Mouse (Mus musculus): Measurements from ENCODE around the gene Olfr465-ps1. TPM values are rescaled to one million over a fixed set of nuclear protein-coding genes. Genes with fewer than 3 reads are reported as not detected.

Olfr465-ps1 gene
- polyA plus RNA-seq (2015; fragmentation: Nextera tagmentation; extraction: Ambion mirVana), result not detected in 2 replicates

DNA sequence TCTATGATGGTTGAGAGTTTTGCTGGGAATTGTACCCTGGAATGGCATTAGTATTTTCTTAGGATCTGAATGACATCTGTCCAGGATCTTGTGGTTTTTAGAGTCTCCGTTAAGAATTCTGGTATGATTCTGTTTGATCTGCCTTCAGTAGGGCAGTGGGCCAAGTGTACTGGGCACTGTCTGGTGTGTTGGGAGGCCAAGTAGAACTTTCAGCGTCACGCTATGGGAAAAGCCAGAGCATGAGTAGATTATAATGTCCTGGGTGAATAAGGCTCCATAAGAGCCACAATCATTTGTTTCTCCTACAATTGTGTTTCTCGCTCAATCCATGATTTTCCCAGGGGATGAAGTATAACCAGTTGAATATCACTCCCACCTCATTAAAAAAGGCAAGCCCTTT is at the start of gene Olfr465-ps1:
Gene Olfr465-ps1 (plus strand): TSS at position 301 of the 400 bp plus-strand sequence.
- 0 out of 2 replicates have a peak, but pooled peaks cover 4% of the 10 kb centered on the region for H3K9me3 ChIP-seq

GRCm38 (mm10) chr13:65095923-65096322 is 42.0 kb upstream of the Olfr465-ps1 start:
- ATAC-seq (ENCODE audit: low FRiP score, low read depth), result no peak
- no peak overlapping the region for H3K27ac ChIP-seq
- H3K4me2 ChIP-seq (replicated peaks), result no peak overlapping the region
- no peaks in the 10 kb centered on the region; the same call in 1 of the 2 replicates for H3K9me3 ChIP-seq
- no peaks in the 10 kb centered on the region for H3K27me3 ChIP-seq
- WGBS, result 95% methylated on average over 4 of the region's 4 CpGs
- H3K9ac ChIP-seq, result no peak overlapping the region
- H3K36me3 ChIP-seq, result peaks cover 37% of the 10 kb centered on the region
- H3K4me3 ChIP-seq, result no peak overlapping the region
- H3K4me1 ChIP-seq, result no peaks in the 10 kb centered on the region

More for the DNA sequence above, at the start of gene Olfr465-ps1:
- WGBS, result 84% methylated on average over 4 of the region's 4 CpGs
- H3K4me1 ChIP-seq, result no peaks in the 10 kb centered on the region
- no peak within 1 kb of the TSS for H3K4me2 ChIP-seq (replicated peaks)
- ATAC-seq (ENCODE audit: low FRiP score, low read depth), result no peak
- H3K4me3 ChIP-seq, result no peak within 1 kb of the TSS
- no peak within 1 kb of the TSS for H3K27ac ChIP-seq
- H3K9ac ChIP-seq, result no peak within 1 kb of the TSS
- no peaks in the 10 kb centered on the region for H3K36me3 ChIP-seq
- no peaks in the 10 kb centered on the region for H3K27me3 ChIP-seq

- Histone ChIP-seq H3K4me3 (no peak overlapping the region), H3K36me3 (peaks cover 33% of the 10 kb centered on the region), H3K27ac (no peak overlapping the region), H3K4me2 (replicated peaks) (no peak overlapping the region), H3K4me1 (no peaks in the 10 kb centered on the region), H3K9ac (no peak overlapping the region), H3K27me3 (no peaks in the 10 kb centered on the region), H3K9me3 (peaks cover 7% of the 10 kb centered on the region; the same call in 1 of the 2 replicates)
- no peak for ATAC-seq (ENCODE audit: low FRiP score, low read depth)
These were observed 40.9 kb upstream of the Olfr465-ps1 start for GRCm38 (mm10) chr13:65097018-65097417.

DNA sequence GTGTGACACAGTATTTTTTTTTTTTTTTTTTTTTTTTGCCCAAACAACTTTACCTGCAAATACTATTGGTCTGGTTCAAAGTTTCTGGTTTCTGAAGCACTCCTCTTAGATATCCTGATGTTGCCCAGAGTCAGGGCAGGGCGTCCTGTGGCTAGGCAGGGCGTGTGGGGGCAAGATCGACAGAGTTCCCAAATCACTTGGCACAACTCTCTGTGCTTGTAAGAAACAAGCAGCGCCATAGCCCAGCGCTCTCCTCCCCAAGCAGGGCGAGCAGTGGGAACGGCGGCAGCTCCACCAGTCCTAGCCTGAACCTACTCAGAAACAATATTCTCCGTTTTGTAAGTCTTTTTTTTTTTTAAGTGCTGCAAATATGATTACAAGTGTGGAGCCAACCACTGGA is 37.2 kb upstream of the Olfr465-ps1 start:
- no peak for ATAC-seq (ENCODE audit: low FRiP score, low read depth)
- Histone ChIP-seq H3K9ac (no peak overlapping the region), H3K27me3 (no peaks in the 10 kb centered on the region), H3K27ac (no peak overlapping the region), H3K36me3 (peaks cover 30% of the 10 kb centered on the region), H3K9me3 (peaks cover 18% of the 10 kb centered on the region), H3K4me1 (no peaks in the 10 kb centered on the region), H3K4me3 (no peak overlapping the region), H3K4me2 (replicated peaks) (no peak overlapping the region)
- WGBS, result 89% methylated on average over 9 of the region's 9 CpGs

DNA sequence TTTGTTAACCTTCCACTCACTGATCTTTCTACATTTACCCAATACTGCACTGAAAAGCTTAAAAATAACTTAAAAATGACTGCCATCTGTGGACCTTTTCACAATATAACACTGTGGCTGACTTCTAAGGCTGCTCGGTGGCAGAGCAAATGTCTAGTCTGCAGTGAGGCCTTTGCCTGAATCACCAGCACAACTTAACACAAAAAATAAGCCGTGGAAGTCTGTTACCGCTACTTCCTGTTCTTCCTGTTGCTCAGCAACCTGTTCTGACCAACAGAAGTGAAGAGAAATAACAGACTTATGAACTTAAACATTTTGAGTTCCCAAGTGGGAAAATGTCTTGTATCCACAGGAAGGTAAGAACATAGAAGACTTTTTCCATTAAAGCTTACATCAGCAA is 36.7 kb upstream of the Olfr465-ps1 start:
- Histone ChIP-seq H3K4me3 (no peak overlapping the region), H3K9me3 (peaks cover 22% of the 10 kb centered on the region), H3K36me3 (peaks cover 28% of the 10 kb centered on the region), H3K4me2 (replicated peaks) (no peak overlapping the region), H3K27me3 (no peaks in the 10 kb centered on the region), H3K4me1 (no peaks in the 10 kb centered on the region), H3K27ac (no peak overlapping the region), H3K9ac (no peak overlapping the region)
- no peak for ATAC-seq (ENCODE audit: low FRiP score, low read depth)
- WGBS, result 90% methylated on average over 3 of the region's 3 CpGs

DNA sequence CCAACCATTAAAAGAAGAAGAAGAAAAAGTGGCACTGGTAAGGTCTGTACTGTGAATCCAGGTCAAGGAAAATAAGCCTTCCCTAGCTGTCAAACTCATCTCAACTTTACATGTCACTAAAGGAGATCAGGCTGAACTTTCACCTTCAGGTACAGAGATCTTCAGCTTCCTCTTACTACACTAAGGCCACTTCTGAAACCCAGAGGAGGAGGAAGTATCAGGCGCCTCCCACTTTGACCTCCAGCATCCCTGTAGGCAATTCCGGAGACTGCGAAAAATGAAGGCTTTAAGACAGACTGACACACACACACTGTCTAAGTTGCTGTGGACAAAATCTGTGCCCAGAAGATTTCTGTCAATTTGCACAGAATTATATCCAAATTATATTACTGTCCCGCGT is 25.9 kb upstream of the Olfr465-ps1 start:
- Histone ChIP-seq H3K4me3 (peak overlapping the region; percentile 81), H3K9ac (peak overlapping the region; percentile 92), H3K9me3 (peaks cover 6% of the 10 kb centered on the region; the same call in 1 of the 2 replicates), H3K27ac (peak overlapping the region; percentile 93), H3K4me1 (peaks cover 13% of the 10 kb centered on the region; the same call in 1 of the 2 replicates), H3K36me3 (0 out of 2 replicates have a peak, but pooled peaks cover 4% of the 10 kb centered on the region), H3K27me3 (no peaks in the 10 kb centered on the region), H3K4me2 (replicated peaks) (peak overlapping the region; percentile 86)
- ATAC-seq (ENCODE audit: low FRiP score, low read depth), result no peak
- WGBS, result under 1% methylated on average over 5 of the region's 5 CpGs

DNA sequence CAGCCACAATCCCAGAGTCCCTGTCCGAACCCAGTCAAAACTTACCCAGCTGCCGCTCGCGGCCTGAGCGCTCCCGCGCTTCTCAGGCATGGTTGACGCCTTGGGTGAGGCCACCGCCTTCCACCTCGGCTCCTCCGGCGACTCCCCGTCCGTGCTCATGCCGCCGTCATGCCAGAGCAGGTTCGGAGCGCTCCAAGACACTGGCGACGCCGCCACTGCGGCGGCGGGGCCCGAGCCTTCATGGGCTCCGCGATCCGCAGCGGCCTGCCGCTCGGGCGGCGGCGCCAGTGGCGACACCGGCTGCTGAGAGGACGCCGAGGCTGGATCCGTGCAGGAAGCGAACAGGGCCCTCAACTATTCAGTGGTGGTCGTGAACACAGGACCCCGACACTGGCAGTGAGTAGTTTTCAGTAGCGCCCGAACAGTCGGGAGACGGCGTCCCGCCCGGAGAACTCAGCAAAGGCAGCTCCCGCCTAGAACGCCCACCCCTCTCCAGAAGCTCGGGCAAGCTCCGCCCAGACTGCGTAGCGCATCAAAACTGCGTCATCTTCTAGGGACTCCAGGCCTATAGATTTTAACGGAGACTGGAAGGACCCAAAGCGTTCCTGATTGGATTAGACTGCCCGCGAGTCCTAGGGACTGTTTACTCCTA is 25.3 kb upstream of the Olfr465-ps1 start, which contains the start of gene Mfsd14b:
Gene Mfsd14b (minus strand): TSS at position 517 of the 652 bp plus-strand sequence.
- H3K9ac ChIP-seq, result peak within 1 kb of the TSS; percentile 92
- H3K27me3 ChIP-seq, result no peaks in the 10 kb centered on the region
- H3K4me1 ChIP-seq, result peaks cover 13% of the 10 kb centered on the region; the same call in 1 of the 2 replicates
- H3K4me2 ChIP-seq (replicated peaks), result peak within 1 kb of the TSS; percentile 86
- ATAC-seq (ENCODE audit: low FRiP score, low read depth), result peak; percentile 100
- 0 out of 2 replicates have a peak, but pooled peaks cover 2% of the 10 kb centered on the region for H3K36me3 ChIP-seq
- peaks cover 3% of the 10 kb centered on the region; the same call in 1 of the 2 replicates for H3K9me3 ChIP-seq
- H3K4me3 ChIP-seq, result peak within 1 kb of the TSS; percentile 81
- under 1% methylated on average over 60 of the region's 60 CpGs for WGBS
- H3K27ac ChIP-seq, result peak within 1 kb of the TSS; percentile 93

DNA sequence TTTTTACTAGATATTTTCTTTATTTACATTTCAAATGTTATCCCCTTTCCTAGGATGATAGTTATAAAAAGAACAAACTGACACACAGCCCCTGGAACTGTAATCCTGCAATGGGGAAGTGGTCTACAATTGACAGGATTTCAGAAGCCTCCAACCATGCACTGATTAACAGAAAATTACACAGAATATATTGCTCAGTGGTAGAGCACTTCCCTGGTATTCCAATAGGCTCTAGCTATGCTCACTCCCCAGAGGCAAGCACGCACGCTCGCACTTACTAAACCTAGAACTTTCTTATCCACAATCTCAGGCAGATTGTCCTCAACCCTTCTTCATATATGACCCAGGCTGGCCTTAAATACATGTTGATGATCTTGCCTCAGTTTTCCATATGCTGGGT is 24.6 kb upstream of the Olfr465-ps1 start:
- H3K9me3 ChIP-seq, result no peaks in the 10 kb centered on the region
- peak overlapping the region; percentile 93; the same call in 1 of the 2 replicates for H3K27ac ChIP-seq
- H3K27me3 ChIP-seq, result no peaks in the 10 kb centered on the region
- peak; percentile 39; the same call in 1 of the 2 replicates for ATAC-seq (ENCODE audit: low FRiP score, low read depth)
- H3K4me3 ChIP-seq, result peak overlapping the region; percentile 81
- peak overlapping the region; percentile 86 for H3K4me2 ChIP-seq (replicated peaks)
- peaks cover 13% of the 10 kb centered on the region; the same call in 1 of the 2 replicates for H3K4me1 ChIP-seq
- 61% methylated on average over 3 of the region's 3 CpGs for WGBS
- peak overlapping the region; percentile 92 for H3K9ac ChIP-seq
- no peaks in the 10 kb centered on the region for H3K36me3 ChIP-seq

DNA sequence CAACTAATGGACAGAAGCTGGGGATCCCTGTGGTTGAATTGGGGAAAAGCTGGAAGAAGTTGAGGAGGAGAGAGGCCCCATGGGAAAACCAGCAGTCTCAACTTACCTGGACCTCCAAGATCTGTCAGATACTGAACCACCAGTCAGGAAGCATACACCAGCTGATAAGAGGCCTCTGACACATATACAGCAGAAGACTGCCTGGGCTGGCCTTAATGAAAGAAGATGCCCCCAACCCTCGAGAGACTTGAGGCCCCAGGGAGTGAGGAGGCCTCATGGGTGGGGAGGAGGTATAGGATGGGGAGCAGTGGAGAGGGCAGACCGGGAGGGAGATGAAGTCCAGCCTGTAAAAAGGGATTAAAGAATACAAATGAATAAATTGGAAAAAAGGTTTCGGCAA is 16.9 kb upstream of the Olfr465-ps1 start:
- Histone ChIP-seq H3K36me3 (no peaks in the 10 kb centered on the region), H3K27me3 (no peaks in the 10 kb centered on the region), H3K9me3 (no peaks in the 10 kb centered on the region), H3K4me1 (no peaks in the 10 kb centered on the region), H3K9ac (no peak overlapping the region), H3K27ac (no peak overlapping the region), H3K4me3 (no peak overlapping the region), H3K4me2 (replicated peaks) (no peak overlapping the region)
- no peak for ATAC-seq (ENCODE audit: low FRiP score, low read depth)
- WGBS, result 67% methylated on average over 3 of the region's 3 CpGs

DNA sequence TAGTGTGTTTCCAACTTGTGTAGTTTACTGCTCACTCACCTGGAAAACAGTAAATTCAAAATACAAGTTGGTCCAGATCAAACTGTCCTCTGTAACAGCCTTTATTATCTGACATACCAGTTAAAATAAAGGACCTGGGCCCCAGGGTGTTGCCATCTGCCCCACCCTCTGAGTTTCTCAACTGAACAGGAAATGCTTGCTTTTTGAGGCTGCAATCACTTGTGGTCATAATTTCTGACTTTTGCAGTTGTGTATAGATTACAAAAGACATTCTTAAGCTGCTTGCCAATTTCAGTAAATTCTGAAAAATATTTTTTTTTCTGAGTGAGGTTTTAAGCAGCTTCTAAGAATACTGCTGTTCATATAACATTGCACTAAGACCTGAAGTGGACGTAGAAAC is 15.8 kb upstream of the Olfr465-ps1 start:
- Histone ChIP-seq H3K4me3 (no peak overlapping the region), H3K4me2 (replicated peaks) (no peak overlapping the region), H3K36me3 (no peaks in the 10 kb centered on the region), H3K27me3 (no peaks in the 10 kb centered on the region), H3K9me3 (no peaks in the 10 kb centered on the region), H3K4me1 (no peaks in the 10 kb centered on the region), H3K27ac (no peak overlapping the region), H3K9ac (no peak overlapping the region)
- no peak for ATAC-seq (ENCODE audit: low FRiP score, low read depth)
- 75% methylated on average over 1 of the region's 1 CpGs for WGBS

GRCm38 (mm10) chr13:65127063-65127847 is 10.6 kb upstream of the Olfr465-ps1 start:
- no peak for ATAC-seq (ENCODE audit: low FRiP score, low read depth)
- H3K9ac ChIP-seq, result no peak overlapping the region
- H3K4me2 ChIP-seq (replicated peaks), result no peak overlapping the region
- H3K27ac ChIP-seq, result no peak overlapping the region
- WGBS, result 62% methylated on average over 3 of the region's 3 CpGs
- H3K27me3 ChIP-seq, result no peaks in the 10 kb centered on the region
- no peaks in the 10 kb centered on the region for H3K4me1 ChIP-seq
- no peak overlapping the region for H3K4me3 ChIP-seq
- no peaks in the 10 kb centered on the region for H3K9me3 ChIP-seq
- no peaks in the 10 kb centered on the region for H3K36me3 ChIP-seq

DNA sequence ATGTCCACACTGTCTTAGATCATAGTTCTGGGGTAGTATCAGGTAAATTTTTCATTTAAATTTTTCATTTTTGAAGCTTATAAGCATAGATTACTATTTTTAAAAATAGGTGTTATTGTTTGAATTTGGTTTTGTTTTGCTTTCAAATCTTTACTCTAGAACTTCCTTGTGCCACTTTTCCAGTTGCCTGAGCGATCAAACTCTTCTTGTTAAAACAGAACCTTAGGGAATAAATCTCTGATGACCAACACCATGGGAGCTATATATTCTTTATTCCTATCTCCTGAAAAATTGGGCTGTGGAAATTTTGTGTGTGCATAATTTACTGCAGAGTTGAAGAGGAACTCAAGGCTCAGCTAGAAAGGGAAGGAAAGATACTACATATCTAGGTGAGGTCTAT is 12.1 kb downstream of the Olfr465-ps1 start, which contains the start of gene Olfr466:
Gene Olfr466 (plus strand): TSS at position 301 of the 400 bp plus-strand sequence.
- 88% methylated on average over 1 of the region's 1 CpGs for WGBS
- no peak for ATAC-seq (ENCODE audit: low FRiP score, low read depth)
- H3K4me1 ChIP-seq, result no peaks in the 10 kb centered on the region

More for the DNA sequence above, 12.1 kb downstream of the Olfr465-ps1 start, which contains the start of gene Olfr466:
- H3K4me2 ChIP-seq (replicated peaks), result no peak within 1 kb of the TSS
- no peak within 1 kb of the TSS for H3K4me3 ChIP-seq
- H3K27me3 ChIP-seq, result no peaks in the 10 kb centered on the region
- no peak within 1 kb of the TSS for H3K27ac ChIP-seq
- no peaks in the 10 kb centered on the region for H3K36me3 ChIP-seq
- H3K9ac ChIP-seq, result no peak within 1 kb of the TSS
- H3K9me3 ChIP-seq, result 0 out of 2 replicates have a peak, but pooled peaks cover 3% of the 10 kb centered on the region

Data from limb, embryonic 13.5 days (tissue).